Mouse (Mus musculus) heart, embryonic 11.5 days (tissue): Measurements from ENCODE around the gene Tbata. TPM values are rescaled to one million over a fixed set of nuclear protein-coding genes. Genes with fewer than 3 reads are reported as not detected.

Source experiments
- ATAC-seq: fragments of 200-750 bp; cut with Nextera tagmentation; replicated peaks from 2 replicates; pipeline ENCODE4 v1.8.0; 2017; ENCODE audit warnings: moderate library complexity; ENCODE audit not compliant: insufficient number of reproducible peaks, low FRiP score, low TSS enrichment
- H3K27ac ChIP-seq: fragments of 300-500 bp; sonication (generic); 2 replicates; pipeline ENCODE4 v1.5.1; 2014; ENCODE audit warnings: mild to moderate bottlenecking, low read depth, low read length
- H3K27me3 ChIP-seq: fragments of 300-500 bp; sonication (generic); 2 replicates; pipeline ENCODE4 v1.6.1; 2014; ENCODE audit warnings: mild to moderate bottlenecking, low read length, mixed read lengths; ENCODE audit not compliant: control insufficient read depth, insufficient read depth
- H3K36me3 ChIP-seq: fragments of 300-500 bp; sonication (generic); 2 replicates; pipeline ENCODE4 v1.6.1; 2014; ENCODE audit warnings: mild to moderate bottlenecking, low read length, moderate library complexity, mixed read lengths; ENCODE audit not compliant: control insufficient read depth, insufficient read depth
- H3K4me1 ChIP-seq: fragments of 300-500 bp; sonication (generic); 2 replicates; pipeline ENCODE4 v1.6.1; 2014; ENCODE audit warnings: low read length; ENCODE audit not compliant: control insufficient read depth, insufficient read depth
- H3K4me2 ChIP-seq: fragments of 300-500 bp; sonication (generic); 2 replicates; pipeline ENCODE4 v1.6.1; 2014; ENCODE audit warnings: mild to moderate bottlenecking, moderate library complexity
- H3K4me3 ChIP-seq: fragments of 300-500 bp; sonication (generic); 2 replicates; pipeline ENCODE4 v1.5.1; 2014; ENCODE audit warnings: low read depth, low read length
- H3K9ac ChIP-seq: fragments of 300-500 bp; sonication (generic); 2 replicates; pipeline ENCODE4 v1.6.1; 2014; ENCODE audit warnings: mild to moderate bottlenecking, low read depth, low read length, moderate library complexity
- H3K9me3 ChIP-seq: fragments of 300-500 bp; sonication (generic); replicated peaks from 2 replicates; pipeline ENCODE4 v1.6.1; 2016; ENCODE audit warnings: low read length; ENCODE audit not compliant: control insufficient read depth
- WGBS: fragments of 180-500 bp; shearing (Covaris S2); extraction: QIAGEN DNeasy Blood & Tissue Kit; methylation state at CpG from one replicate; pipeline ENCODE4 v1.1.7; 2014; ENCODE audit not compliant: insufficient replicate concordance; 5-methylcytosine and 5-hydroxymethylcytosine counted together
- polyA plus RNA-seq: library from polyadenylated mRNA; unstranded; fragments of >200 nt; fragmentation: Nextera tagmentation; extraction: Ambion mirVana; gene quantifications from 2 replicates; pipeline ENCODE4 v1.2.1, GENCODE M21; 2014

Tbata gene
- polyA plus RNA-seq: not detected in 2 replicates

- ATAC-seq: no peak
- H3K4me3 ChIP-seq: no peak within 1 kb of the TSS
- H3K36me3 ChIP-seq: no peaks in the 10 kb centered on the region
- H3K9me3 ChIP-seq: no peaks in the 10 kb centered on the region
- peaks cover 2% of the 10 kb centered on the region; the same call in 1 of the 2 replicates for H3K4me1 ChIP-seq
- H3K4me2 ChIP-seq: no peak within 1 kb of the TSS
- no peak within 1 kb of the TSS for H3K27ac ChIP-seq
- peaks cover 19% of the 10 kb centered on the region for H3K27me3 ChIP-seq
- H3K9ac ChIP-seq: no peak within 1 kb of the TSS
- WGBS: 37% methylated on average over 3 of the region's 3 CpGs
Observed at GRCm38 (mm10) chr10:61171654-61172053, at the start of gene Tbata. Gene Tbata (plus strand): TSS chr10:61171954.

GRCm38 (mm10) chr10:61123276-61123913 lies 48.4 kb upstream of the Tbata start:
- H3K27ac ChIP-seq: no peak overlapping the region
- 75% methylated on average over 3 of the region's 3 CpGs for WGBS
- H3K36me3 ChIP-seq: peaks cover 3% of the 10 kb centered on the region; the same call in 1 of the 2 replicates
- H3K9ac ChIP-seq: no peak overlapping the region
- no peaks in the 10 kb centered on the region for H3K27me3 ChIP-seq
- no peaks in the 10 kb centered on the region for H3K4me1 ChIP-seq
- no peak overlapping the region for H3K4me2 ChIP-seq
- no peak overlapping the region for H3K4me3 ChIP-seq
- ATAC-seq: no peak
- H3K9me3 ChIP-seq: no peaks in the 10 kb centered on the region

- 82% methylated on average over 2 of the region's 2 CpGs for WGBS
- no peak for ATAC-seq
- Histone ChIP-seq H3K36me3 (peaks cover 3% of the 10 kb centered on the region; the same call in 1 of the 2 replicates), H3K27ac (no peak overlapping the region), H3K27me3 (no peaks in the 10 kb centered on the region), H3K4me1 (no peaks in the 10 kb centered on the region), H3K9me3 (no peaks in the 10 kb centered on the region), H3K4me2 (no peak overlapping the region), H3K4me3 (no peak overlapping the region), H3K9ac (no peak overlapping the region)
Observed at GRCm38 (mm10) chr10:61124462-61124861, 47.3 kb upstream of the Tbata start.

- Histone ChIP-seq H3K27me3 (no peaks in the 10 kb centered on the region), H3K9me3 (no peaks in the 10 kb centered on the region), H3K4me3 (no peak overlapping the region), H3K9ac (no peak overlapping the region), H3K4me1 (no peaks in the 10 kb centered on the region), H3K4me2 (no peak overlapping the region), H3K27ac (no peak overlapping the region), H3K36me3 (no peaks in the 10 kb centered on the region)
- ATAC-seq: no peak
- 74% methylated on average over 1 of the region's 1 CpGs for WGBS
Observed at GRCm38 (mm10) chr10:61128701-61129365, 42.9 kb upstream of the Tbata start.

GRCm38 (mm10) chr10:61130959-61131358 lies 40.8 kb upstream of the Tbata start:
- no peak for ATAC-seq
- 75% methylated on average over 3 of the region's 3 CpGs for WGBS
- Histone ChIP-seq H3K9me3 (no peaks in the 10 kb centered on the region), H3K27me3 (no peaks in the 10 kb centered on the region), H3K36me3 (no peaks in the 10 kb centered on the region), H3K4me1 (no peaks in the 10 kb centered on the region), H3K9ac (no peak overlapping the region), H3K4me3 (no peak overlapping the region), H3K4me2 (no peak overlapping the region), H3K27ac (no peak overlapping the region)

GRCm38 (mm10) chr10:61134041-61134440 lies 37.7 kb upstream of the Tbata start:
- Histone ChIP-seq H3K4me2 (no peak overlapping the region), H3K27me3 (no peaks in the 10 kb centered on the region), H3K4me3 (no peak overlapping the region), H3K9ac (no peak overlapping the region), H3K9me3 (no peaks in the 10 kb centered on the region), H3K27ac (no peak overlapping the region), H3K36me3 (no peaks in the 10 kb centered on the region; the same call in 1 of the 2 replicates), H3K4me1 (no peaks in the 10 kb centered on the region)
- no peak for ATAC-seq
- whole genome bisulfite sequencing: 81% methylated on average over 4 of the region's 4 CpGs

- Histone ChIP-seq H3K36me3 (no peaks in the 10 kb centered on the region; the same call in 1 of the 2 replicates), H3K9ac (no peak overlapping the region), H3K4me2 (no peak overlapping the region), H3K4me1 (no peaks in the 10 kb centered on the region), H3K4me3 (no peak overlapping the region), H3K27me3 (no peaks in the 10 kb centered on the region), H3K27ac (no peak overlapping the region), H3K9me3 (no peaks in the 10 kb centered on the region)
- no peak for ATAC-seq
- WGBS: 50% methylated on average over 3 of the region's 3 CpGs
Observed at GRCm38 (mm10) chr10:61135226-61135839, 36.4 kb upstream of the Tbata start.

- H3K9ac ChIP-seq: no peak overlapping the region
- H3K27me3 ChIP-seq: no peaks in the 10 kb centered on the region
- no peaks in the 10 kb centered on the region for H3K4me1 ChIP-seq
- no peak overlapping the region for H3K4me2 ChIP-seq
- H3K4me3 ChIP-seq: no peak overlapping the region
- H3K36me3 ChIP-seq: no peaks in the 10 kb centered on the region; the same call in 1 of the 2 replicates
- ATAC-seq: no peak
- H3K9me3 ChIP-seq: no peaks in the 10 kb centered on the region
- 65% methylated on average over 1 of the region's 1 CpGs for WGBS
- H3K27ac ChIP-seq: no peak overlapping the region
Observed at GRCm38 (mm10) chr10:61137567-61137966, 34.2 kb upstream of the Tbata start.
